Mouse (Mus musculus) ES-Bruce4 (cell line): ENCODE results near the gene Sox18.

ENCODE experiments used
- CTCF ChIP-seq: IDR thresholded peaks from one replicate; pipeline ENCODE4 v1.8.1; 2011; ENCODE audit warnings: low read depth, low read length
- EP300 ChIP-seq: IDR thresholded peaks from 2 replicates; pipeline ENCODE4 v1.6.1; 2011; ENCODE audit warnings: low read depth, low read length; ENCODE audit not compliant: insufficient read depth
- POLR2A ChIP-seq: IDR thresholded peaks from one replicate; pipeline ENCODE4 v1.8.1; 2011; ENCODE audit warnings: low read length; ENCODE audit not compliant: insufficient read depth

DNA sequence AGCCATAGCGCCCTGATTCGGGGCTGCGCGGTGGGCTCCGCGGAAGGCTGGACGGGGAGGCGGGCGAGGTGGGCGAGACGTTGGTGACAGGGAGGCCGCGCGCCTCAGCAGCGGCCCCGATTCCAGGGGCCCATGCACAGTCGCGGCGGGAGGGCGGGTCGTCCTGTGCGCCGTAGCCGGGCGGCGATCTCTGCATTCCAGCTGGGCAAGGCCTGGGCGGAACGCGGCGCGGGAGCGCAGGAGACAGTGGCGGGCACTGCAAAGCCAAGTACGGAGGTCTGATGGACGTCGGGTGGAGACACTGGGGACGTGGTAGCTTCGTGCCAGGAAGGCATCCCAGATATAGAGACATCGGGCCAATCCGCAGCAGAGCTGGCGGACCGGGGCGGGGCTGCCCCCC is at the start of gene Sox18:
- TF ChIP-seq CTCF (no peak), EP300 (no peak), POLR2A (no peak)
